Mouse (Mus musculus) myocyte (in vitro differentiated cells): ENCODE measurements at regions not wholly inside any gene's neighbourhood (a gene's known extent, or its start where the extent isn't known, plus 50 kb on each side); places are given as distances from the start of the nearest gene placed in this dataset.
"Not testable (repeated sequence)": the region's sequence is repeated elsewhere in the genome, so short reads cannot be mapped to it uniquely, and the experiment has no call there.

Experiments used
- H3K27me3 ChIP-seq: one replicate; pipeline ENCODE4 v1.6.1; 2011; ENCODE audit not compliant: control insufficient read depth, insufficient read depth, insufficient read length
- H3K36me3 ChIP-seq: one replicate; pipeline ENCODE4 v1.6.1; 2011; ENCODE audit not compliant: control insufficient read depth, insufficient read depth
- H3K4me2 ChIP-seq: one replicate; pipeline ENCODE4 v1.6.1; 2011; ENCODE audit warnings: low read depth, control low read depth
- H3K4me3 ChIP-seq: one replicate; pipeline ENCODE4 v1.5.1; 2011; ENCODE audit warnings: mild to moderate bottlenecking, control low read depth, moderate library complexity
- H3K79me2 ChIP-seq: one replicate; pipeline ENCODE4 v1.6.1; 2011; ENCODE audit not compliant: control insufficient read depth, insufficient read depth
- H3ac ChIP-seq: one replicate; pipeline ENCODE4 v1.6.1; 2011; ENCODE audit not compliant: control insufficient read depth, insufficient read length
- CEBPB ChIP-seq: IDR thresholded peaks from 2 replicates; pipeline ENCODE4 v1.6.1; 2011; ENCODE audit warnings: mild to moderate bottlenecking, moderate library complexity; ENCODE audit not compliant: poor library complexity, insufficient read depth, severe bottlenecking
- E2F4 ChIP-seq: IDR thresholded peaks from one replicate; pipeline ENCODE4 v1.6.1; 2011; ENCODE audit warnings: mild to moderate bottlenecking, control low read depth, moderate library complexity; ENCODE audit not compliant: insufficient read depth
- MAX ChIP-seq: IDR thresholded peaks from one replicate; pipeline ENCODE4 v1.6.1; 2011; ENCODE audit warnings: low read depth, mild to moderate bottlenecking, control low read depth
- MYOD1 ChIP-seq, 3 experiments: IDR thresholded peaks; one replicate each; pipeline ENCODE4 v1.6.1; 2011; ENCODE audit warnings: control low read depth in 2 of 3, low read depth in 2 of 3, mild to moderate bottlenecking in 2 of 3, moderate library complexity in 1 of 3; ENCODE audit not compliant: insufficient read length in 2 of 3, control insufficient read depth in 1 of 3
- MYOG ChIP-seq, 3 experiments: IDR thresholded peaks; one replicate each; pipeline ENCODE4 v1.6.1; 2011; ENCODE audit warnings: control low read depth in 2 of 3, low read depth in 2 of 3, mild to moderate bottlenecking in 2 of 3; ENCODE audit not compliant: insufficient read length in 2 of 3, control insufficient read depth in 1 of 3, insufficient read depth in 1 of 3
- POLR2A ChIP-seq: IDR thresholded peaks from one replicate; pipeline ENCODE4 v1.6.1; 2011; ENCODE audit warnings: low read depth, mild to moderate bottlenecking, control low read depth, moderate library complexity; ENCODE audit not compliant: insufficient read length
- POLR2AphosphoS2 ChIP-seq: IDR thresholded peaks from one replicate; pipeline ENCODE4 v1.6.1; 2011; ENCODE audit warnings: low read depth, control low read depth; ENCODE audit not compliant: insufficient read length
- REST ChIP-seq: IDR thresholded peaks from one replicate; pipeline ENCODE4 v1.6.1; 2011; ENCODE audit warnings: mild to moderate bottlenecking, control low read depth, moderate library complexity; ENCODE audit not compliant: insufficient read depth, insufficient read length
- SRF ChIP-seq: IDR thresholded peaks from one replicate; pipeline ENCODE4 v1.6.1; 2011; ENCODE audit warnings: low read depth; ENCODE audit not compliant: control insufficient read depth, insufficient read length
- TCF12 ChIP-seq: IDR thresholded peaks from one replicate; pipeline ENCODE4 v1.6.1; 2011; ENCODE audit warnings: mild to moderate bottlenecking, control low read depth; ENCODE audit not compliant: poor library complexity, insufficient read depth, severe bottlenecking
- TCF3 ChIP-seq: IDR thresholded peaks from one replicate; pipeline ENCODE4 v1.6.1; 2011; ENCODE audit warnings: low read depth, control low read depth; ENCODE audit not compliant: insufficient read length
- USF1 ChIP-seq: IDR thresholded peaks from one replicate; pipeline ENCODE4 v1.6.1; 2011; ENCODE audit warnings: low read depth, mild to moderate bottlenecking, control low read depth, moderate library complexity

GRCm38 (mm10) chr12:69515117-69515516 is 67.7 kb downstream of the Vcpkmt start:
- Histone ChIP-seq H3K36me3 (no peaks in the 10 kb centered on the region), H3K4me3 (no peak overlapping the region), H3ac (no peak overlapping the region), H3K79me2 (no peaks in the 10 kb centered on the region), H3K4me2 (no peak overlapping the region), H3K27me3 (no peaks in the 10 kb centered on the region)
- TF ChIP-seq POLR2AphosphoS2 (no peak), REST (no peak), POLR2A (no peak)

- no peak overlapping the region for H3K4me3 ChIP-seq
- H3K36me3 ChIP-seq, result no peaks in the 10 kb centered on the region
- H3K27me3 ChIP-seq, result no peaks in the 10 kb centered on the region
- H3K4me2 ChIP-seq, result peak overlapping the region; percentile 48
- H3ac ChIP-seq, result no peak overlapping the region
- H3K79me2 ChIP-seq, result no peaks in the 10 kb centered on the region
- TF ChIP-seq MYOD1 (IDR thresholded peaks at IDR 0.05; ENCODE audit: control insufficient read depth in 1 of 3, insufficient read length in 2 of 3, low read depth in 2 of 3) (no peak), TCF3 (no peak), MAX (no peak), TCF12 (no peak), SRF (no peak), E2F4 (no peak), POLR2A (no peak), MYOG (IDR thresholded peaks at IDR 0.05; ENCODE audit: control insufficient read depth in 1 of 3, insufficient read depth in 1 of 3, insufficient read length in 2 of 3, low read depth in 2 of 3) (no peak), POLR2AphosphoS2 (no peak), REST (no peak), USF1 (no peak), CEBPB (no peak)
These were observed 69.7 kb downstream of the Vcpkmt start for GRCm38 (mm10) chr12:69513166-69513565.

- TF ChIP-seq MYOG (IDR thresholded peaks at IDR 0.05; ENCODE audit: control insufficient read depth in 1 of 3, insufficient read depth in 1 of 3, insufficient read length in 2 of 3, low read depth in 2 of 3) (no peak), MYOD1 (IDR thresholded peaks at IDR 0.05; ENCODE audit: control insufficient read depth in 1 of 3, insufficient read length in 2 of 3, low read depth in 2 of 3) (no peak), POLR2AphosphoS2 (no peak), E2F4 (no peak), SRF (no peak), CEBPB (no peak), POLR2A (no peak), REST (no peak), MAX (no peak), TCF3 (no peak), USF1 (no peak), TCF12 (no peak)
- Histone ChIP-seq H3K4me3 (no peak overlapping the region), H3K27me3 (no peaks in the 10 kb centered on the region), H3K36me3 (no peaks in the 10 kb centered on the region), H3ac (no peak overlapping the region), H3K79me2 (no peaks in the 10 kb centered on the region), H3K4me2 (no peak overlapping the region)
These were observed 72.1 kb downstream of the Vcpkmt start for GRCm38 (mm10) chr12:69510736-69511135.

GRCm38 (mm10) chr12:69509180-69509579 is 73.6 kb downstream of the Vcpkmt start:
- peak overlapping the region; percentile 49 for H3K4me2 ChIP-seq
- not testable (repeated sequence) for H3K4me3 ChIP-seq, H3K79me2 ChIP-seq, H3ac ChIP-seq, H3K27me3 ChIP-seq, H3K36me3 ChIP-seq

GRCm38 (mm10) chr12:69507906-69508305 is 74.9 kb downstream of the Vcpkmt start:
- Histone ChIP-seq H3K4me2 (no peak overlapping the region), H3ac (no peak overlapping the region), H3K79me2 (peaks cover 3% of the 10 kb centered on the region), H3K36me3 (no peaks in the 10 kb centered on the region), H3K4me3 (no peak overlapping the region), H3K27me3 (no peaks in the 10 kb centered on the region)
- no peak for TF ChIP-seq REST
- no peak for TF ChIP-seq POLR2AphosphoS2
- no peak for TF ChIP-seq CEBPB
- no peak for TF ChIP-seq MYOG (IDR thresholded peaks at IDR 0.05; ENCODE audit: control insufficient read depth in 1 of 3, insufficient read depth in 1 of 3, insufficient read length in 2 of 3, low read depth in 2 of 3)
- no peak for TF ChIP-seq E2F4
- TF ChIP-seq USF1, result no peak
- TF ChIP-seq TCF3, result no peak
- TF ChIP-seq TCF12, result no peak
- TF ChIP-seq MYOD1 (IDR thresholded peaks at IDR 0.05; ENCODE audit: control insufficient read depth in 1 of 3, insufficient read length in 2 of 3, low read depth in 2 of 3), result no peak
- no peak for TF ChIP-seq POLR2A
- no peak for TF ChIP-seq MAX
- no peak for TF ChIP-seq SRF
